In genomic region chr5:77826063-77826462, GRCm38 (mm10) we compare ENCODE assay signal across 20 mouse cellular contexts.
DNase-seq lines count a peak whose midpoint lies in the region; TF ChIP-seq lines count a peak whose summit lies in the region.
"Had no signal": no experiment of that assay in that cellular context is flagged by ENCODE, and none has a peak within 500 bp of the region (broad histone marks: within the 10 kb centered on the region; RNA-seq: fewer than 3 reads in every experiment).

No protein-coding gene starts in this region.

- H3K27ac ChIP-seq in kidney, adult 2 months (ENCODE audit: insufficient read depth, low read depth, low read length): no peak overlapping the region
- H3K27ac ChIP-seq: embryonic facial prominence, embryonic 15.5 days; forebrain, embryonic 10.5 days; heart, embryonic 15.5 days; hindbrain, embryonic 14.5 days had no signal

- intact Hi-C loops in left cerebral cortex, postnatal 4 days (cut with DNase I): no loop called here

- no peaks in the 10 kb centered on the region for H3K27me3 ChIP-seq in kidney, adult 2 months (replicated peaks; ENCODE audit: control insufficient read depth, insufficient read depth, low read length)
- H3K27me3 ChIP-seq: embryonic facial prominence, embryonic 15.5 days; heart, embryonic 15.5 days had no signal

- TF ChIP-seq POLR2A in kidney, adult 2 months (IDR thresholded peaks at IDR 0.05; ENCODE audit: low read depth, low read length): no peak

- TF ChIP-seq CTCF in kidney, adult 2 months (conservative IDR thresholded peaks at IDR 0.05; ENCODE audit: insufficient read depth, insufficient read length, low read depth, low read length): no peak

- WGBS in kidney, adult 2 months: 48% methylated on average over 4 of the region's 4 CpGs

- DNase-seq in cerebellum, postnatal 10 days: peak; percentile 80 to 89
- no peak for DNase-seq in cerebellum, adult 9-10 months
- peak; percentile 71 for DNase-seq in left cerebral cortex, postnatal 4 days
- no peak for DNase-seq in left cerebral cortex, adult 8-10 months (ENCODE audit: low spot score in 2 of 2)
- peak; percentile 44 to 45 for DNase-seq in cerebellum, postnatal 36 days
- peak; percentile 70 for DNase-seq in retina, postnatal 1 day
- no peak for DNase-seq in kidney, adult 2 months
- DNase-seq: adrenal gland, adult 8-10 months; adrenal gland, postnatal 36 days; embryo, embryonic 11 days; gastrocnemius, postnatal 10 days; heart, adult 18-20 months; heart, postnatal 14 days; kidney, adult 8-10 months had no signal

- H3K36me3 ChIP-seq in kidney, adult 2 months (ENCODE audit: control insufficient read depth, insufficient read depth, low read length): no peaks in the 10 kb centered on the region
- H3K36me3 ChIP-seq: embryonic facial prominence, embryonic 15.5 days; forebrain, embryonic 10.5 days; G1E; heart, embryonic 15.5 days had no signal

- H3K4me1 ChIP-seq in kidney, adult 2 months (ENCODE audit: control insufficient read depth, insufficient read depth, low read length): no peaks in the 10 kb centered on the region
- H3K4me1 ChIP-seq: embryonic facial prominence, embryonic 15.5 days; heart, embryonic 15.5 days had no signal

- no peak overlapping the region for H3K4me3 ChIP-seq in kidney, adult 2 months (ENCODE audit: insufficient read depth, low read depth, low read length)
- H3K4me3 ChIP-seq: embryonic facial prominence, embryonic 15.5 days; erythroblast, embryonic 14.5 days; forebrain, embryonic 10.5 days; heart, embryonic 15.5 days had no signal

Comparison
In these comparisons a context has a peak if more than half of its experiments do, and no peak if none do; other contexts are left out.
1. DNase-seq: peak in cerebellum, postnatal 10 days (2 of 2), left cerebral cortex, postnatal 4 days (single experiment), cerebellum, postnatal 36 days (2 of 2) and retina, postnatal 1 day (single experiment); none in cerebellum, adult 9-10 months (single experiment), left cerebral cortex, adult 8-10 months (0 of 2) and kidney, adult 2 months (single experiment).